Comparison of ENCODE assay signal across 15 mouse cellular contexts in the genomic region with DNA sequence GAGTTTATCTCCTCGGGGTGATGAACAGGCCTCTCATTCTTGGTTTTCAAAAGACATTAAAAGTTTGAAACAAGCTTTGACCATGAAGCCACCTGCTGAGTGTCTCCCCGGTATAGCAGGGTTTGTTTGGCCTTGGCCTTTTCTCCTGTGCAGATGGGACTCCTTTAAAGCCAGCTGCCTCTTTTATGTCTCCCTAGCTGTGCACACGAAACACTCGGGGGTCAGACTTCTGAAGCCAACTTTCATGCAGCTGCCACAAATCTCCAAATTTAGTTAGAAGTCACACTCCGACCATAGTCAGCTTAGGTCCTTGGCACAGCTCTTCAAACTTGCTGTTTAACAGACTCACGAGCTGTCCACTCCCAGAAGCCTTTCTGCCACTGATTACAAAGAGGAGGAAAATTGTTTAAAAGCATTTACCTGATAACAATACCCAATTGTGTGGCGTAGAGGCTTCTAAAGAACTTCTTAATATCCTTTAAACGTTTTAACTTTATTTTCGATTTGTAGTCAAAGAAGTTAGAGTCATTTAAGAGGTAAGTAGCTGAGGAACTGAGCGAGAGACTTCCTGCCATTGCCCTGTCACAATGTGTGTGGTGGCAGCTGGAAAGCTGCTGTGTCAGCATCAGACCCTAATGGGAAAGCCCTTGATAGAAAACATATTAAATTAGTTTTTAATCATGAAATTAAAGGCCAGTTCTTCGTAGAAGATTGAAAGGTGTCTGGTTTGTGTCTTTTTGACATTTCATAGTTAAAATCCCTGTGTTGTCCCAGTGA. TPM values are rescaled to one million over a fixed set of nuclear protein-coding genes. Genes with fewer than 3 reads are reported as not detected.
DNase-seq lines count a peak whose midpoint lies in the region; ATAC-seq and TF ChIP-seq lines count a peak whose summit lies in the region.
"Had no signal": no experiment of that assay in that cellular context is flagged by ENCODE, and none has a peak within 500 bp of the region (broad histone marks: within the 10 kb centered on the region; RNA-seq: fewer than 3 reads in every experiment).

No protein-coding gene starts in this region.

- no peak overlapping the region for H3K9ac ChIP-seq in lung, embryonic 14.5 days
- no peak overlapping the region for H3K9ac ChIP-seq in MEL (ENCODE audit: control insufficient read depth, low read depth, low read length, poor library complexity, severe bottlenecking)
- H3K9ac ChIP-seq: forebrain, embryonic 13.5 days; stomach, embryonic 15.5 days had no signal

- no peaks in the 10 kb centered on the region for H3K4me1 ChIP-seq in lung, embryonic 14.5 days (ENCODE audit: insufficient read depth)
- H3K4me1 ChIP-seq in MEL (ENCODE audit: control insufficient read depth in 1 of 2, insufficient read depth in 2 of 2, low read length in 2 of 2): no peaks in the 10 kb centered on the region
- peaks cover 12% of the 10 kb centered on the region; the same call in 1 of the 2 replicates for H3K4me1 ChIP-seq in limb, embryonic 10.5 days
- H3K4me1 ChIP-seq: forebrain, embryonic 13.5 days had no signal

- no peak overlapping the region for H3K4me3 ChIP-seq in lung, embryonic 14.5 days (ENCODE audit: low read depth, low read length)
- H3K4me3 ChIP-seq in MEL (ENCODE audit: control insufficient read depth in 1 of 2, insufficient read depth in 1 of 2, low read depth in 2 of 2, low read length in 2 of 2): no peak overlapping the region
- no peak overlapping the region for H3K4me3 ChIP-seq in limb, embryonic 10.5 days
- H3K4me3 ChIP-seq: forebrain, embryonic 13.5 days; stomach, embryonic 15.5 days had no signal

- peak; percentile 26 to 41 for DNase-seq in cerebellum, postnatal 10 days
- DNase-seq in cerebellum, adult 18-20 months: no peak
- peak; percentile 26 for DNase-seq in lung, embryonic 14.5 days
- no peak for DNase-seq in lung, postnatal 25 days (ENCODE audit: low spot score)
- DNase-seq in MEL (ENCODE audit: low read depth, low spot score): no peak
- no peak for DNase-seq in limb, embryonic 10.5 days (ENCODE audit: low spot score)
- DNase-seq in spleen, postnatal 36 days (ENCODE audit: low spot score in 2 of 2): no peak
- DNase-seq in frontal cortex, adult 2 months (ENCODE audit: extremely low spot score in 1 of 2, low spot score in 1 of 2): no peak
- DNase-seq: gastrocnemius, postnatal 25 days; heart, postnatal 10 days; lung, postnatal 36 days; right cerebral cortex, postnatal 14 days had no signal

- ATAC-seq in lung, embryonic 14.5 days (ENCODE audit: insufficient read depth): no peak
- ATAC-seq: forebrain, embryonic 13.5 days; intestine, postnatal 0 days had no signal

- H3K4me2 ChIP-seq in lung, embryonic 14.5 days: no peak overlapping the region
- H3K4me2 ChIP-seq: forebrain, embryonic 13.5 days; stomach, embryonic 15.5 days had no signal

- WGBS in lung, embryonic 14.5 days: 41% methylated on average over 11 of the region's 11 CpGs
- WGBS in limb, embryonic 10.5 days: 73% methylated on average over 11 of the region's 11 CpGs

- H3K27ac ChIP-seq in lung, embryonic 14.5 days (ENCODE audit: low read depth): peak overlapping the region; percentile 10; the same call in 1 of the 2 replicates
- H3K27ac ChIP-seq in MEL (ENCODE audit: control insufficient read depth, low read depth, low read length): no peak overlapping the region
- peak overlapping the region; percentile 50 for H3K27ac ChIP-seq in limb, embryonic 10.5 days
- H3K27ac ChIP-seq: forebrain, embryonic 13.5 days; stomach, embryonic 15.5 days had no signal

- TF ChIP-seq POLR2A in MEL (IDR thresholded peaks at IDR 0.05; ENCODE audit: control insufficient read depth in 1 of 2, insufficient read depth in 1 of 2, low read depth in 1 of 2, low read length in 2 of 2, poor library complexity in 1 of 2): no peak

- H3K36me3 ChIP-seq in lung, embryonic 14.5 days (ENCODE audit: insufficient read depth): 0 out of 2 replicates have a peak, but pooled peaks cover 3% of the 10 kb centered on the region
- H3K36me3 ChIP-seq in MEL (ENCODE audit: control insufficient read depth in 1 of 2, insufficient read depth in 2 of 2, low read length in 2 of 2): no peaks in the 10 kb centered on the region; a peak in 1 of 4 replicates
- no peaks in the 10 kb centered on the region for H3K36me3 ChIP-seq in limb, embryonic 10.5 days
- H3K36me3 ChIP-seq: stomach, embryonic 15.5 days had no signal

- H3K27me3 ChIP-seq in lung, embryonic 14.5 days (ENCODE audit: insufficient read depth, low read length): no peaks in the 10 kb centered on the region
- H3K27me3 ChIP-seq in MEL (ENCODE audit: control insufficient read depth in 1 of 2, insufficient read depth in 2 of 2, low read length in 2 of 2): no peaks in the 10 kb centered on the region
- no peaks in the 10 kb centered on the region for H3K27me3 ChIP-seq in limb, embryonic 10.5 days (ENCODE audit: low read depth, poor library complexity, severe bottlenecking)
- H3K27me3 ChIP-seq: forebrain, embryonic 13.5 days; stomach, embryonic 15.5 days had no signal

- TF ChIP-seq RAD21 in MEL (IDR thresholded peaks at IDR 0.05; ENCODE audit: low read depth, low read length): no peak

- TF ChIP-seq CTCF in lung, embryonic 14.5 days (IDR thresholded peaks at IDR 0.05; ENCODE audit: low read depth): no peak
- TF ChIP-seq CTCF in MEL (IDR thresholded peaks at IDR 0.05 in 2 of 3, conservative IDR thresholded peaks at IDR 0.05 in 1 of 3; ENCODE audit: control insufficient read depth in 1 of 3, insufficient read depth in 1 of 3, low read depth in 2 of 3, low read length in 3 of 3, poor library complexity in 1 of 3, severe bottlenecking in 1 of 3): no peak

- H3K79me2 ChIP-seq in MEL (ENCODE audit: control insufficient read depth, insufficient read depth, low read length, poor library complexity): no peaks in the 10 kb centered on the region

- H3K9me3 ChIP-seq in lung, embryonic 14.5 days (ENCODE audit: low read depth, low read length): no peaks in the 10 kb centered on the region
- H3K9me3 ChIP-seq in MEL (replicated peaks; ENCODE audit: insufficient read depth, low read length): no peaks in the 10 kb centered on the region
- H3K9me3 ChIP-seq in limb, embryonic 10.5 days (replicated peaks): no peaks in the 10 kb centered on the region
- H3K9me3 ChIP-seq: forebrain, embryonic 13.5 days; stomach, embryonic 15.5 days had no signal

- no peak for TF ChIP-seq EP300 in MEL (IDR thresholded peaks at IDR 0.05; ENCODE audit: low read depth in 1 of 2, low read length in 2 of 2)

TF ChIP-seq in MEL, 35 proteins besides CTCF, POLR2A, EP300 and RAD21:
- TF ChIP-seq USF2 (IDR thresholded peaks at IDR 0.05; ENCODE audit: borderline replicate concordance in 1 of 2, insufficient read depth in 1 of 2, low read depth in 1 of 2, low read length in 2 of 2) (no peak), MAFK (IDR thresholded peaks at IDR 0.05; ENCODE audit: borderline replicate concordance, low read depth, low read length) (0 out of 2 replicates have a peak, but pooled peaks have one; percentile 19), TAL1 (IDR thresholded peaks at IDR 0.05; ENCODE audit: low read length) (no peak)

RNA-seq across cellular contexts. Expression of a gene that starts 57.9 kb away (rescaled TPM):
- polyA plus RNA-seq in lung, embryonic 14.5 days (2014; fragmentation: Nextera tagmentation; extraction: Ambion mirVana): 5.7 and 5.9 TPM in 2 replicates
- total RNA-seq in MEL (2012; rRNA removed): 25.7 and 28.3 TPM in 2 replicates
- polyA plus RNA-seq in MEL (2012; ENCODE audit: insufficient read depth in 1 of 2, insufficient read length in 2 of 2, low read depth in 1 of 2, low replicate concordance in 2 of 2, missing spikeins in 1 of 2): 10 to 100 TPM in 1 of 2 experiments, not detected in 1; 20.2 TPM
- 6.9 and 8.1 TPM in 2 replicates for polyA plus RNA-seq in limb, embryonic 10.5 days (2016; fragmentation: Nextera tagmentation; extraction: Ambion mirVana)
- polyA plus RNA-seq in frontal cortex, adult 2 months (2012; rRNA removed): 8.3 and 8.4 TPM in 2 replicates

RNA-seq across cellular contexts. Expression of a gene that starts 58.2 kb away (rescaled TPM):
- 0.09 and 0.18 TPM in 2 replicates for polyA plus RNA-seq in lung, embryonic 14.5 days (2014; fragmentation: Nextera tagmentation; extraction: Ambion mirVana)
- 0.35 and 0.39 TPM in 2 replicates for total RNA-seq in MEL (2012; rRNA removed)
- under 1 TPM in 1 of 2 experiments, not detected in 1; 0.45 TPM for polyA plus RNA-seq in MEL (2012; ENCODE audit: insufficient read depth in 1 of 2, insufficient read length in 2 of 2, low read depth in 1 of 2, low replicate concordance in 2 of 2, missing spikeins in 1 of 2)
- not detected in 2 replicates for polyA plus RNA-seq in limb, embryonic 10.5 days (2016; fragmentation: Nextera tagmentation; extraction: Ambion mirVana)
- polyA plus RNA-seq in frontal cortex, adult 2 months (2012; rRNA removed): 0.22 and 0.23 TPM in 2 replicates

Comparison
In these comparisons a context has a peak if more than half of its experiments do, and no peak if none do; other contexts are left out.
1. DNase-seq: peak in cerebellum, postnatal 10 days (2 of 2) and lung, embryonic 14.5 days (single experiment); none in cerebellum, adult 18-20 months (0 of 2), lung, postnatal 25 days (single experiment), MEL (single experiment), limb, embryonic 10.5 days (single experiment), spleen, postnatal 36 days (0 of 2) and frontal cortex, adult 2 months (0 of 2).